Mouse (Mus musculus) B cell, adult 2 months (primary cell): ENCODE data around the gene Gm38100.

Experiments used
- DNase-seq, 2 experiments: peaks; one replicate each; pipeline ENCODE4 v3.0.0; 2022

Gene Gm38100

GRCm38 (mm10) chr1:175970710-175971109 is 50.6 kb downstream of the Gm38100 start:
- no peak for DNase-seq
